Mouse (Mus musculus) kidney, adult 2 months (tissue): ENCODE data around the gene Arfgap1.

Experiments
- CTCF ChIP-seq: fragments of 200-500 bp; conservative IDR thresholded peaks from 2 replicates; pipeline ENCODE4 v1.5.1; 2011; ENCODE audit warnings: low read depth, mild to moderate bottlenecking, control low read depth, low read length, moderate library complexity, mixed read lengths; ENCODE audit not compliant: insufficient read depth, insufficient read length
- POLR2A ChIP-seq: fragments of 200-500 bp; IDR thresholded peaks from one replicate; pipeline ENCODE4 v1.6.1; 2011; ENCODE audit warnings: low read depth, low read length, control low read depth

GRCm38 (mm10) chr2:180995457-180995856 lies 28.4 kb downstream of the Arfgap1 start:
- TF ChIP-seq CTCF, result no peak
- TF ChIP-seq POLR2A, result no peak
